Mouse (Mus musculus): ENCODE data around the gene Hils1. TPM values are rescaled to one million over a fixed set of nuclear protein-coding genes. Genes with fewer than 3 reads are reported as not detected.

The Hils1 gene
- polyA plus RNA-seq (2017; shearing (Covaris generic)) = not detected

DNA sequence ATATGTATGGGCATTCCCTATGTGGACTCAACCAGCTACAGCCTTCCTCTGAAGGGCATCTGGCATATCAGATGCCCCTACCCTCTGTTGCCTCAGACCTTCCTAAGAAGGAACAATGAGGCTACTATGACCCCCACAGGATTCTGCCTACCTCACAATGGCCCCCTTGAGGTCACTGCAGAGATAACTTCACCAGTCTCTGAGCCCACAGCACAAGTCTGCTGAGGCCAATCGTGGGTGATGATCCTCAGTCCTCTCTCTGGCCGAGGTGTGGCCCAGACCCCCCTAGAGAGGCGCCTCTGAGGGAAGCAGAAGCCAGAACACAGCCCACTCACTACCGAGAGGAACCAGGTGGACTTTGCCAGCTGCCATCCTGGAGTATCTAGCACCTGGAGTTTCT lies at the start of gene Hils1:
Hils1 (plus strand) TSS at position 175 of the 400 bp plus-strand sequence.

DNA sequence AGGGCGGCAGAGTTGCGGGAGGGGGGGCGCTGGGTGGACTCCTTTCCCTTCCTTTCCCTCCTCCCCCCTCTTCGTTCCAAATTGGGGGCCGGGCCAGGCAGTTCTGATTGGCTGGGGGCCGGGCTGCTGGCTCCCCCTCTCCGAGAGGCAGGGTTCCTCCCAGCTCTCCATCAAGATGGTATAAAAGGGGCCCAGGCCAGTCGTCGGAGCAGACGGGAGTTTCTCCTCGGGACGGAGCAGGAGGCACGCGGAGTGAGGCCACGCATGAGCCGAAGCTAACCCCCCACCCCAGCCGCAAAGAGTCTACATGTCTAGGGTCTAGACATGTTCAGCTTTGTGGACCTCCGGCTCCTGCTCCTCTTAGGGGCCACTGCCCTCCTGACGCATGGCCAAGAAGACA lies 31.3 kb upstream of the Hils1 start, which contains the start of gene Col1a1:
Col1a1 (plus strand) TSS at position 180 of the 400 bp plus-strand sequence.

DNA sequence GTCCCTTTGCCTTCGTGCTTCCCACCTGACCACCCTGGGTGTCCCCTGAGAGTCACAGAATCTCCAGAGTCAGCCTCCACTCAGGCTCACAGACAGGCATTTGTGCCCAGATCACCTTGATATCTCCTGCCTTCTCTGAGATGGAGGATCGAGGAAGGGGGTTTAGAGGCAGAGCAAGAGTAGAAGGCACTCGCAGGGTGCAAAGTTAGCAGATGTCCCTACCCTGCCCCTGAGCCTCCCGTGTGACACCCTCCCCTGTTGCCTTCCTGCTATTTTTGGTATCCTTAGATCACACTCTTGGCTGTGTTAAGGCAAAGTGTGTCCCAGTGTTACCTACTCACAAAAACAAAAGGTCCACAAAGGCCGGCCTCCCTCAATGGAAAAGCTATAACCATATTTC lies 8.8 kb downstream of the Hils1 start, which contains the start of gene Sgca:
Sgca (minus strand) TSS at position 129 of the 400 bp plus-strand sequence.

DNA sequence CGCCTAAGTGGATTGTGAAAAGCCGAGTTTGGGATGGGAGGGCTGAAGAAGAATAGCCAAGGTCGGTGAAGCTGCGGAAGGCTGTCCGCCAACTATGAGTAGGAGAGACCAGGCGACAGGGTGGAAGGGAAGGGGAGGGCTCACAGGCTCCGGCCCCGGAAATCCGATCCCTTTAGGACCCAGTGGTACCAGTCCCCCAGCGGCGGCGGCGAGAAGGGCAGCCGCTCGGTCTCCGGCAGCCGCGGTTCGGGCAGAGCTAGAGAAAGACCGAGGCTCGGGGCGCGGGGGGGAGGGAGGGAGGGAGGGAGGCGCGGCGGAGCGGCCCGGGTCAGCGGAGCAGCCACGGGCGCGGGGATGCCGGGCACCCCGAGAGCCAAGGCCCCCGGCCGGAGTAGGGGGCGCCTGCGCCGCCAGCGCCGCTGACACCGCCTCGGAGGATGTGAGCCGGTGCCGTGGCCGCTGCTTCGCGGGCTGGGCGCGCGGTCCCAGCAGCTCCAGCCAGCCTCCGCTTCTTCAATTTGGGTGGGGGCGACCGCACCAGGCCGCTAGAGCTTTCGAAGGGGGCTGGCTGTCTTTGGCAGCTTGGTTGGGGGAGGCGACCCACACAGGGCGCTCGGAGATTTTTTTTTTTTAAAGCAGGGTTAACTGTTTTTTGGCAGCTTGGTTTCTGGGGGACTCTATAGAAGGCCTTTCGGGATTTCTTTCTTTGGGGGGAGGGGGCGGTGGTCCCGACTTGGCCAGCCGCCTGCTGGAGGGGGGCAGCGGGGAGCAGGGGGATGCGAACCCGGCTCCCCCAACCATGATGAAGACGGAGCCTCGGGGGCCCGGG lies 23.6 kb downstream of the Hils1 start, which contains the start of gene Ppp1r9b:
Ppp1r9b (plus strand) TSS at position 287 of the 829 bp plus-strand sequence.

DNA sequence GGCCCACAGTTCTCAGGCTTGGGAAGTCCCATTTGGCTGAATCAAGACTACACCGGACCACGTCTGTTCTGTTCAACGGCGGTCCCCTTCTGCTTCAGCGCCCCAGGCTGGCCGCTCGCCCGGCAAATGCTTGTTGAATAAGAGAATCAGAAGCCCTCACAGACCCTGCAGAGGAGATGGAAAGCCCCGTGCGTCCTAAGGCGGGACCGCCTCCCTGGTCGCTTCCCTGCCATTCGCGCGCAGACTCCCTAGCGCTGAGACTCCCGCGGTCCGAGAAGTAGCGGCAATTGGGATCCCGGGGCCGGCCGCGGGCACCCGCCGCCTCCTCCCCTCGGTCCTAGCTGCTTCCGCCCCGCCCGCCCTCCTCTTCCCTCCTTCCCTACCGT lies 42.2 kb downstream of the Hils1 start, which contains the start of gene Samd14:
Samd14 (plus strand) TSS at position 251 of the 386 bp plus-strand sequence.

Other genes starting within 250 kb of the Hils1 start
- under 1 TPM in 1 of 2 experiments, not detected in 1; 0.23 TPM for gene Cdc34b, start 225.8 kb upstream of the Hils1 start, polyA plus RNA-seq (2017; shearing (Covaris generic))
- under 1 TPM in 1 of 2 experiments, not detected in 1; 0.33 TPM for gene Tmem92, start 184.9 kb upstream of the Hils1 start, polyA plus RNA-seq (2017; shearing (Covaris generic))
- gene Col1a1, start 31.4 kb upstream of the Hils1 start, polyA plus RNA-seq (2017; shearing (Covaris generic)) = under 1 TPM; 0.51 to 0.80 TPM
- not detected for gene Sgca, start 8.7 kb downstream of the Hils1 start, polyA plus RNA-seq (2017; shearing (Covaris generic))
- 10 to 100 TPM; 22.0 to 38.5 TPM for gene Ppp1r9b, start 23.4 kb downstream of the Hils1 start, polyA plus RNA-seq (2017; shearing (Covaris generic))
- under 1 TPM; 0.20 to 0.44 TPM for gene Samd14, start 42.3 kb downstream of the Hils1 start, polyA plus RNA-seq (2017; shearing (Covaris generic))
- gene Pdk2, start 73.8 kb downstream of the Hils1 start, polyA plus RNA-seq (2017; shearing (Covaris generic)) = 10 to 100 TPM; 10.5 to 15.3 TPM
- 1 to 10 TPM; 1.4 to 2.1 TPM for gene Itga3, start 109.2 kb downstream of the Hils1 start, polyA plus RNA-seq (2017; shearing (Covaris generic))
- under 1 TPM in 1 of 2 experiments, not detected in 1; 0.06 TPM for gene Dlx3, start 152.5 kb downstream of the Hils1 start, polyA plus RNA-seq (2017; shearing (Covaris generic))
- gene Dlx4, start 178.7 kb downstream of the Hils1 start, polyA plus RNA-seq (2017; shearing (Covaris generic)) = under 1 TPM in 1 of 2 experiments, not detected in 1; 0.55 TPM